Mouse (Mus musculus) layer of hippocampus, adult 11-12 months (tissue): ENCODE measurements around the gene Thg1l.

Experiments used
- DNase-seq: peaks from one replicate; pipeline ENCODE4 v3.0.0; 2022; ENCODE audit warnings: low spot score

The Thg1l gene

GRCm38 (mm10) chr11:45927456-45927855 is 27.8 kb downstream of the Thg1l start:
- DNase-seq, result no peak

- DNase-seq, result peak; percentile 79
These were observed 28.6 kb downstream of the Thg1l start for GRCm38 (mm10) chr11:45926640-45927082.

- DNase-seq, result no peak
These were observed 29.9 kb downstream of the Thg1l start for GRCm38 (mm10) chr11:45925436-45925835.

- DNase-seq, result no peak
These were observed 33.8 kb downstream of the Thg1l start for GRCm38 (mm10) chr11:45921480-45921898.

GRCm38 (mm10) chr11:45921026-45921425 is 34.3 kb downstream of the Thg1l start:
- DNase-seq, result no peak

- DNase-seq, result no peak
These were observed 36.5 kb downstream of the Thg1l start for GRCm38 (mm10) chr11:45918836-45919235.

- DNase-seq, result no peak
These were observed 37.3 kb downstream of the Thg1l start for GRCm38 (mm10) chr11:45918018-45918417.

GRCm38 (mm10) chr11:45916196-45916595 is 39.1 kb downstream of the Thg1l start:
- DNase-seq, result no peak

- DNase-seq, result no peak
These were observed 44.6 kb downstream of the Thg1l start for GRCm38 (mm10) chr11:45910701-45911100.

GRCm38 (mm10) chr11:45908894-45909293 is 46.4 kb downstream of the Thg1l start:
- DNase-seq, result no peak

- no peak for DNase-seq
These were observed 47.2 kb downstream of the Thg1l start for GRCm38 (mm10) chr11:45908070-45908469.

GRCm38 (mm10) chr11:45907301-45907700 is 48.0 kb downstream of the Thg1l start:
- DNase-seq, result no peak

- no peak for DNase-seq
These were observed 49.0 kb downstream of the Thg1l start for GRCm38 (mm10) chr11:45906109-45906786.

GRCm38 (mm10) chr11:45900233-45901015 is 54.9 kb downstream of the Thg1l start:
- no peak for DNase-seq

GRCm38 (mm10) chr11:45897392-45897791 is 57.9 kb downstream of the Thg1l start:
- DNase-seq, result no peak
